Mouse (Mus musculus) liver, embryonic 14.5 days (tissue): Measurements from ENCODE around the gene Dppa4.

Experiments
- CTCF ChIP-seq: IDR thresholded peaks from 2 replicates; pipeline ENCODE4 v1.5.1; 2016; ENCODE audit warnings: antibody characterized with exemption, low read depth, control low read depth
- EP300 ChIP-seq: IDR thresholded peaks from 2 replicates; pipeline ENCODE4 v1.6.1; 2016; ENCODE audit warnings: antibody characterized with exemption, low read depth

DNA sequence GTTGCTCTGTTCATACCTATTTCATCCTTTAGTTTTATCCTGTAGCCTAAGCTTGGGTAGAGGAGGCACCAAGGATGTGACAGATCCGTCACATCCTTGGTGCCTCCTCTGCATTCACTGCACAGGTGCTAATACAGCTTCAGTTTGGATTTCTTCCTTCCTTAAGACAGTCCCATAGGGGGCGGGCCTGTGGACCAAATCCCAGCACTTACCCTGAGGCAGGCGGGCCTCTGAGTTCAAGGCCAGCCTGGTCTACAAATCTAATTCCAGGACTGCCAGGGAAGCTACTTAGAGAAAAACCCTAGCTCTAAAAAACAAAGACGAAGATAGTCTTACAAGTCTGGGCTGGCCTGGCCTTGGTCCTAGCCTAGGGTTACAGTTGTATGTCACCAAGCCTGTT lies 2.0 kb downstream of the Dppa4 start:
- TF ChIP-seq CTCF = no peak
- TF ChIP-seq EP300 = no peak
